Mouse (Mus musculus) B cell, adult 67 days (primary cell): ENCODE data around the gene Sinhcaf. TPM values are rescaled to one million over a fixed set of nuclear protein-coding genes. Genes with fewer than 3 reads are reported as not detected.

Experiments used
- total RNA-seq, 2 experiments: library from RNA; stranded (reverse); gene quantifications; 4 replicates each; pipeline ENCODE4 v1.2.4; 2023

Sinhcaf gene
- total RNA-seq = 10 to 100 TPM; 54.1 to 54.5 TPM

GRCm38 (mm10) chr6:148946409-148946742 is at the start of gene Sinhcaf:
Sinhcaf (minus strand) TSS chr6:148946467.

GRCm38 (mm10) chr6:148895773-148896506 is 50.3 kb downstream of the Sinhcaf start, which contains the start of gene Caprin2:
Caprin2 (minus strand) TSS chr6:148896237.

Other genes with a start within 250 kb of the Sinhcaf start
- gene Ipo8, start 115.0 kb downstream of the Sinhcaf start, total RNA-seq = 10 to 100 TPM; 47.8 to 54.7 TPM
- 10 to 100 TPM in 1 of 2 experiments, 1 to 10 TPM in 1; 9.8 to 13.5 TPM for gene Caprin2, start 50.2 kb downstream of the Sinhcaf start, total RNA-seq
- 100 to 1,000 TPM in 1 of 2 experiments, 10 to 100 TPM in 1; 91.8 to 107 TPM for gene Dennd5b, start 155.2 kb upstream of the Sinhcaf start, total RNA-seq
- not detected for gene Gm10203, start 183.7 kb upstream of the Sinhcaf start, total RNA-seq
- gene Etfbkmt, start 193.4 kb upstream of the Sinhcaf start, total RNA-seq = 10 to 100 TPM; 10.2 to 10.3 TPM
- 10 to 100 TPM; 27.1 to 31.6 TPM for gene Amn1, start 242.2 kb upstream of the Sinhcaf start, total RNA-seq